Mouse (Mus musculus): ENCODE measurements at regions not wholly inside any gene's neighbourhood (a gene's known extent, or its start where the extent isn't known, plus 50 kb on each side); places are given as distances from the start of the nearest gene placed in this dataset.
A peak's percentile ranks its signal among the peaks of the same experiment; 100 is the strongest.

DNA sequence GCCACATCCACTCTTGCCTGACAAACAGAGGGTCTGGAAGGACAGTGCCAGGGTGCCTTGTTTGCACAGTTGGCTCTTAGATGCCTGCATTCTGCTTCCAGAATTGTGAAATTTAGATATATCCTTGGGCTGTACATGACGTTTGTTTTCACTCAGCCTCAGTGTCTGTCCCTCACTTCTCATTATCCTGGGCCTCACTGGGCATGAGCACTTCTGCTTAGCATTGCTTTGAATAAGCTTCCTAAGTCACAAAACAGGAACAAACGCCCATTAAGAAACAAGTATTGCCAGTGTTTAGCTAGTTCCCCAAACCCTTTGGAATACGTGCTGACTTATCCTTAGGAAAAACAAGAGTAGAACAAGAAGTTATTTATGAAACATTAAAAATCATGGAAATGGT is 148.0 kb upstream of the Col8a1 start:
- no peaks in the 10 kb centered on the region; the same call in 1 of the 2 replicates for H3K27me3 ChIP-seq (ENCODE audit: control insufficient read depth, insufficient read depth, low read length)
- no peak overlapping the region for H3K9ac ChIP-seq (ENCODE audit: low read depth, low read length)
- H3K4me2 ChIP-seq (replicated peaks; ENCODE audit: low read depth, low read length), result no peak overlapping the region
- no peaks in the 10 kb centered on the region for H3K9me3 ChIP-seq (ENCODE audit: control insufficient read depth, low read length)
- H3K36me3 ChIP-seq (ENCODE audit: control insufficient read depth, insufficient read depth, low read length), result no peaks in the 10 kb centered on the region
- no peak overlapping the region for H3K4me3 ChIP-seq (ENCODE audit: low read length)
- no peak for ATAC-seq (ENCODE audit: low FRiP score, low TSS enrichment)
- H3K4me1 ChIP-seq (ENCODE audit: control insufficient read depth, insufficient read depth, low read length), result no peaks in the 10 kb centered on the region
- H3K27ac ChIP-seq (ENCODE audit: low read depth, low read length), result no peak overlapping the region
- 84% methylated on average over 3 of the region's 3 CpGs for WGBS

DNA sequence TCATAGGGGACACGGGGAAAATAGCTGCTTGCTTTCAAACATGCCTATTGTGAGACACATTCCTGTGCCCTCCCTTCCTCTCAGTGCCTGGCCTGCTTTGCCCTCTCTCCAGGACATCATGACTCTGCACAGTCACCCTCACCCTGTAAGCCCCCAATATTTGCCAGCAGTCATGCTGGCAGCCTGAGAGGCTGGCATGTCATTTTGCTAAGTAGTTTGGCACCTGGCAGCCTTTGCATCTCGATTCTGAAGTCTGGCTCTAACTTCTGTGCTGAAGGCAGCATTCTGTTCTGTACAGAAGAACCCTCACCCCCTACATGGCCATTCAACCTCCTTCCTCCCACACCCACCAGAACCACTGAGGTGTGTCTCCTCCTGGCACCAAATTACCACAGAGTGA is 157.5 kb upstream of the Col8a1 start:
- Histone ChIP-seq H3K4me1 (ENCODE audit: control insufficient read depth, insufficient read depth, low read length) (no peaks in the 10 kb centered on the region), H3K36me3 (ENCODE audit: control insufficient read depth, insufficient read depth, low read length) (no peaks in the 10 kb centered on the region), H3K27me3 (ENCODE audit: control insufficient read depth, insufficient read depth, low read length) (no peaks in the 10 kb centered on the region), H3K27ac (ENCODE audit: low read depth, low read length) (no peak overlapping the region), H3K9ac (ENCODE audit: low read depth, low read length) (no peak overlapping the region), H3K4me2 (replicated peaks; ENCODE audit: low read depth, low read length) (no peak overlapping the region), H3K9me3 (ENCODE audit: control insufficient read depth, low read length) (no peaks in the 10 kb centered on the region), H3K4me3 (ENCODE audit: low read length) (no peak overlapping the region)
- WGBS, result 55% methylated on average over 2 of the region's 2 CpGs
- ATAC-seq (ENCODE audit: low FRiP score, low TSS enrichment), result peak; percentile 57; the same call in 1 of the 2 replicates

GRCm38 (mm10) chr16:57914506-57914905 is 160.0 kb upstream of the Col8a1 start:
- no peak for ATAC-seq (ENCODE audit: low FRiP score, low TSS enrichment)
- Histone ChIP-seq H3K9me3 (ENCODE audit: control insufficient read depth, low read length) (no peaks in the 10 kb centered on the region), H3K9ac (ENCODE audit: low read depth, low read length) (no peak overlapping the region), H3K4me2 (replicated peaks; ENCODE audit: low read depth, low read length) (no peak overlapping the region), H3K36me3 (ENCODE audit: control insufficient read depth, insufficient read depth, low read length) (no peaks in the 10 kb centered on the region), H3K27ac (ENCODE audit: low read depth, low read length) (no peak overlapping the region), H3K27me3 (ENCODE audit: control insufficient read depth, insufficient read depth, low read length) (no peaks in the 10 kb centered on the region), H3K4me3 (ENCODE audit: low read length) (no peak overlapping the region), H3K4me1 (ENCODE audit: control insufficient read depth, insufficient read depth, low read length) (no peaks in the 10 kb centered on the region)
- 83% methylated on average over 1 of the region's 1 CpGs for WGBS

GRCm38 (mm10) chr16:57915451-57915850 is 160.9 kb upstream of the Col8a1 start:
- Histone ChIP-seq H3K4me3 (ENCODE audit: low read length) (no peak overlapping the region), H3K27ac (ENCODE audit: low read depth, low read length) (no peak overlapping the region), H3K9me3 (ENCODE audit: control insufficient read depth, low read length) (no peaks in the 10 kb centered on the region), H3K4me1 (ENCODE audit: control insufficient read depth, insufficient read depth, low read length) (no peaks in the 10 kb centered on the region), H3K4me2 (replicated peaks; ENCODE audit: low read depth, low read length) (no peak overlapping the region), H3K9ac (ENCODE audit: low read depth, low read length) (no peak overlapping the region), H3K36me3 (ENCODE audit: control insufficient read depth, insufficient read depth, low read length) (no peaks in the 10 kb centered on the region), H3K27me3 (ENCODE audit: control insufficient read depth, insufficient read depth, low read length) (no peaks in the 10 kb centered on the region)
- whole genome bisulfite sequencing, result 75% methylated on average over 2 of the region's 2 CpGs
- no peak for ATAC-seq (ENCODE audit: low FRiP score, low TSS enrichment)

GRCm38 (mm10) chr16:57923447-57924129 is 169.1 kb upstream of the Col8a1 start:
- Histone ChIP-seq H3K27ac (ENCODE audit: low read depth, low read length) (no peak overlapping the region), H3K4me1 (ENCODE audit: control insufficient read depth, insufficient read depth, low read length) (0 out of 2 replicates have a peak, but pooled peaks cover 3% of the 10 kb centered on the region), H3K9ac (ENCODE audit: low read depth, low read length) (no peak overlapping the region), H3K9me3 (ENCODE audit: control insufficient read depth, low read length) (no peaks in the 10 kb centered on the region), H3K4me3 (ENCODE audit: low read length) (no peak overlapping the region), H3K4me2 (replicated peaks; ENCODE audit: low read depth, low read length) (no peak overlapping the region), H3K27me3 (ENCODE audit: control insufficient read depth, insufficient read depth, low read length) (no peaks in the 10 kb centered on the region), H3K36me3 (ENCODE audit: control insufficient read depth, insufficient read depth, low read length) (no peaks in the 10 kb centered on the region)
- no peak for ATAC-seq (ENCODE audit: low FRiP score, low TSS enrichment)
- 74% methylated on average over 7 of the region's 7 CpGs for WGBS

DNA sequence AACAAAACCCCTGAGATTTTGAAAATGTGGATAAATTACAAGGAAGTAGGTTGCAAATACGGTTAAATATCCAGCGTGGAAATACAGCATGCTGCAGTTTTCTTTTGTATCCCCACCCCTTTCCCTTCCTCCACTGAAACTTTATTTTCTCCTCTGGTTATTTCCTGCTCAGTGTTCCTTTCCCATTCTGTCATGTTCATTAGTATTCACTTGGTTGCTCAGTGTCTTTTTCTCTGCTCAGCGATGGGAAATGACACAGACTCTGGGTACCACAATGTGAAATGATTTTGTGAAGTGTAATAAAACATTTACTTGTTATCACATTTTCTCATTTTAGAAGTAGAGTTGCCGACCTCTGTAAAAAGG is 169.6 kb upstream of the Col8a1 start:
- Histone ChIP-seq H3K9ac (ENCODE audit: low read depth, low read length) (no peak overlapping the region), H3K4me2 (replicated peaks; ENCODE audit: low read depth, low read length) (no peak overlapping the region), H3K27ac (ENCODE audit: low read depth, low read length) (no peak overlapping the region), H3K9me3 (ENCODE audit: control insufficient read depth, low read length) (no peaks in the 10 kb centered on the region), H3K4me3 (ENCODE audit: low read length) (no peak overlapping the region), H3K36me3 (ENCODE audit: control insufficient read depth, insufficient read depth, low read length) (no peaks in the 10 kb centered on the region), H3K27me3 (ENCODE audit: control insufficient read depth, insufficient read depth, low read length) (no peaks in the 10 kb centered on the region), H3K4me1 (ENCODE audit: control insufficient read depth, insufficient read depth, low read length) (0 out of 2 replicates have a peak, but pooled peaks cover 3% of the 10 kb centered on the region)
- ATAC-seq (ENCODE audit: low FRiP score, low TSS enrichment), result no peak
- WGBS, result 82% methylated on average over 4 of the region's 4 CpGs

DNA sequence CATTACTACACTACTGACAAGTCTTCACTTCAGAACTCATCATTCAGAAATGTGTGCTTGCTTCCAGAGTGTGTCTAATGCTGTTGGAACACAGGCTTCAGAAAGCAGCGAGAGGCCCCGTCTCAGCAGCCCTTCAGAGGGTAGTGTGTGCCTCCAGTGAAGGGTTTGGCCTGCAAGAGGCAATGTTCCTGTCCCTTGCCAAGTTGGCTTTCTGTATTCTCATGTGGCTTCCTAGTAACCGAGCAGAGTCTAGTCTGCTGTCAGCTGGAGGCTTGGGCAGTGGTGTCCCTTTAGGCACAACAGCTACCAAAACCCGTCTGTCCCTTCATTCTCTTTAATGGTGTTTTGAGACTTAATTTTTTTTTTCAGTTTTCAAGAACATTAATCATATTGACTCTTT is 173.3 kb upstream of the Col8a1 start:
- Histone ChIP-seq H3K4me1 (ENCODE audit: control insufficient read depth, insufficient read depth, low read length) (0 out of 2 replicates have a peak, but pooled peaks cover 3% of the 10 kb centered on the region), H3K27ac (ENCODE audit: low read depth, low read length) (no peak overlapping the region), H3K4me3 (ENCODE audit: low read length) (no peak overlapping the region), H3K36me3 (ENCODE audit: control insufficient read depth, insufficient read depth, low read length) (no peaks in the 10 kb centered on the region), H3K4me2 (replicated peaks; ENCODE audit: low read depth, low read length) (no peak overlapping the region), H3K9me3 (ENCODE audit: control insufficient read depth, low read length) (no peaks in the 10 kb centered on the region), H3K9ac (ENCODE audit: low read depth, low read length) (no peak overlapping the region), H3K27me3 (ENCODE audit: control insufficient read depth, insufficient read depth, low read length) (no peaks in the 10 kb centered on the region)
- ATAC-seq (ENCODE audit: low FRiP score, low TSS enrichment), result no peak
- 77% methylated on average over 4 of the region's 4 CpGs for WGBS

DNA sequence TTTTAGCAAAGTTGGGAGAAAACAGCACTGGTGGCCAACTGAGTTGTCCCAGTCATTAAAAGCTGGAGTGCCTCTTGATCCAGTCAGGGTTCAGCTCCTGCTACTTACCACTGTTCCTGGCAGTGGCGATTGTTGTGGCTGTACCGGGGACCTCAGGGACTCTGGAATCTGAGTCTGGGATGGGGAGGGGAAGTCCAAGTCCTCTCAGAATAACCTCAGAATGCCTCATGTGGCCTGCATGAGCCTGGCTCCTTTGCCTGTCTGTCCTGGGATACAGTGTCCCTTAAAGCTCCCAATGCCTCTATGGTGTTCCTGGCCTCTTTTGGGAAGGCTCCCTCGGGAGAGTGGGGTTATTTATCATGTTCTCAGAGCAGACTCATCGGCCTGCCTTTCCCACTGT is 173.8 kb upstream of the Col8a1 start:
- Histone ChIP-seq H3K9me3 (ENCODE audit: control insufficient read depth, low read length) (no peaks in the 10 kb centered on the region), H3K4me1 (ENCODE audit: control insufficient read depth, insufficient read depth, low read length) (0 out of 2 replicates have a peak, but pooled peaks cover 3% of the 10 kb centered on the region), H3K4me3 (ENCODE audit: low read length) (no peak overlapping the region), H3K9ac (ENCODE audit: low read depth, low read length) (no peak overlapping the region), H3K27ac (ENCODE audit: low read depth, low read length) (no peak overlapping the region), H3K36me3 (ENCODE audit: control insufficient read depth, insufficient read depth, low read length) (no peaks in the 10 kb centered on the region), H3K4me2 (replicated peaks; ENCODE audit: low read depth, low read length) (no peak overlapping the region), H3K27me3 (ENCODE audit: control insufficient read depth, insufficient read depth, low read length) (no peaks in the 10 kb centered on the region)
- 37% methylated on average over 4 of the region's 4 CpGs for WGBS
- no peak for ATAC-seq (ENCODE audit: low FRiP score, low TSS enrichment)

- no peak for ATAC-seq (ENCODE audit: low FRiP score, low TSS enrichment)
- H3K4me1 ChIP-seq (ENCODE audit: control insufficient read depth, insufficient read depth, low read length), result 0 out of 2 replicates have a peak, but pooled peaks cover 3% of the 10 kb centered on the region
- no peaks in the 10 kb centered on the region for H3K36me3 ChIP-seq (ENCODE audit: control insufficient read depth, insufficient read depth, low read length)
- no peak overlapping the region for H3K9ac ChIP-seq (ENCODE audit: low read depth, low read length)
- no peak overlapping the region for H3K27ac ChIP-seq (ENCODE audit: low read depth, low read length)
- no peak overlapping the region for H3K4me2 ChIP-seq (replicated peaks; ENCODE audit: low read depth, low read length)
- no peaks in the 10 kb centered on the region for H3K9me3 ChIP-seq (ENCODE audit: control insufficient read depth, low read length)
- H3K4me3 ChIP-seq (ENCODE audit: low read length), result no peak overlapping the region
- H3K27me3 ChIP-seq (ENCODE audit: control insufficient read depth, insufficient read depth, low read length), result no peaks in the 10 kb centered on the region
- WGBS, result 73% methylated on average over 12 of the region's 12 CpGs
Measured at GRCm38 (mm10) chr16:57929151-57929764, 174.7 kb upstream of the Col8a1 start.

Data from kidney, embryonic 14.5 days (tissue).